Mouse (Mus musculus) liver, embryonic 12.5 days (tissue): Measurements from ENCODE around the gene St6gal1. TPM values are rescaled to one million over a fixed set of nuclear protein-coding genes. Genes with fewer than 3 reads are reported as not detected.

Source experiments
- ATAC-seq: fragments of 200-750 bp; cut with Nextera tagmentation; 2 replicates; pipeline ENCODE4 v1.8.0; 2017; ENCODE audit warnings: moderate number of reproducible peaks, mild to moderate bottlenecking, moderate library complexity
- H3K27ac ChIP-seq: fragments of 300-500 bp; sonication (generic); 2 replicates; pipeline ENCODE4 v1.5.1; 2016; ENCODE audit warnings: mild to moderate bottlenecking
- H3K27me3 ChIP-seq: fragments of 300-500 bp; sonication (generic); replicated peaks from 2 replicates; pipeline ENCODE4 v1.6.1; 2016; ENCODE audit warnings: mild to moderate bottlenecking, moderate library complexity
- H3K36me3 ChIP-seq: fragments of 300-500 bp; sonication (generic); 2 replicates; pipeline ENCODE4 v1.6.1; 2016; ENCODE audit warnings: mild to moderate bottlenecking, moderate library complexity
- H3K4me1 ChIP-seq: fragments of 300-500 bp; sonication (generic); 2 replicates; pipeline ENCODE4 v1.6.1; 2016
- H3K4me2 ChIP-seq: fragments of 300-500 bp; sonication (generic); 2 replicates; pipeline ENCODE4 v1.6.1; 2016; ENCODE audit warnings: mild to moderate bottlenecking, moderate library complexity
- H3K4me3 ChIP-seq: fragments of 300-500 bp; sonication (generic); 2 replicates; pipeline ENCODE4 v1.5.1; 2016; ENCODE audit warnings: mild to moderate bottlenecking, moderate library complexity
- H3K9ac ChIP-seq: fragments of 300-500 bp; sonication (generic); 2 replicates; pipeline ENCODE4 v1.6.1; 2016; ENCODE audit warnings: mild to moderate bottlenecking, moderate library complexity
- H3K9me3 ChIP-seq: fragments of 300-500 bp; sonication (generic); replicated peaks from 2 replicates; pipeline ENCODE4 v1.6.1; 2016; ENCODE audit warnings: mild to moderate bottlenecking, moderate library complexity
- WGBS: fragments of 180-500 bp; shearing (Covaris S2); methylation state at CpG from one replicate; pipeline ENCODE4 v1.1.7; 2016; ENCODE audit not compliant: insufficient replicate concordance; 5-methylcytosine and 5-hydroxymethylcytosine counted together
- polyA plus RNA-seq: library from polyadenylated mRNA; unstranded; fragments of >200 nt; fragmentation: Nextera tagmentation; extraction: Ambion mirVana; gene quantifications from 2 replicates; pipeline ENCODE4 v1.2.1, GENCODE M21; 2016

The St6gal1 gene
- polyA plus RNA-seq, 1 experiment from 2014 or later = 7.5 TPM

- H3K4me2 ChIP-seq = no peak overlapping the region
- WGBS = 51% methylated on average over 6 of the region's 6 CpGs
- H3K9ac ChIP-seq = no peak overlapping the region
- no peak overlapping the region for H3K4me3 ChIP-seq
- no peaks in the 10 kb centered on the region for H3K36me3 ChIP-seq
- no peaks in the 10 kb centered on the region for H3K27me3 ChIP-seq
- peaks cover 11% of the 10 kb centered on the region; the same call in 1 of the 2 replicates for H3K4me1 ChIP-seq
- no peak for ATAC-seq
- no peaks in the 10 kb centered on the region for H3K9me3 ChIP-seq
- no peak overlapping the region for H3K27ac ChIP-seq
These were observed 15.0 kb downstream of the St6gal1 start for GRCm38 (mm10) chr16:23239583-23239982.

GRCm38 (mm10) chr16:23240049-23240949, 15.8 kb downstream of the St6gal1 start:
- H3K9ac ChIP-seq = no peak overlapping the region
- H3K4me2 ChIP-seq = no peak overlapping the region
- no peak overlapping the region for H3K4me3 ChIP-seq
- 48% methylated on average over 13 of the region's 13 CpGs for WGBS
- H3K4me1 ChIP-seq = peaks cover 11% of the 10 kb centered on the region; the same call in 1 of the 2 replicates
- no peaks in the 10 kb centered on the region for H3K27me3 ChIP-seq
- ATAC-seq = no peak
- H3K9me3 ChIP-seq = no peaks in the 10 kb centered on the region
- H3K27ac ChIP-seq = peak overlapping the region; percentile 38; the same call in 1 of the 2 replicates
- H3K36me3 ChIP-seq = no peaks in the 10 kb centered on the region

- Histone ChIP-seq H3K4me2 (no peak overlapping the region), H3K27ac (no peak overlapping the region), H3K4me3 (no peak overlapping the region), H3K9ac (no peak overlapping the region), H3K9me3 (no peaks in the 10 kb centered on the region), H3K4me1 (peaks cover 11% of the 10 kb centered on the region; the same call in 1 of the 2 replicates), H3K27me3 (no peaks in the 10 kb centered on the region), H3K36me3 (no peaks in the 10 kb centered on the region)
- WGBS = 56% methylated on average over 5 of the region's 5 CpGs
- no peak for ATAC-seq
These were observed 16.4 kb downstream of the St6gal1 start for GRCm38 (mm10) chr16:23240950-23241259.

GRCm38 (mm10) chr16:23243726-23244425, 19.3 kb downstream of the St6gal1 start:
- Histone ChIP-seq H3K4me1 (peaks cover 11% of the 10 kb centered on the region; the same call in 1 of the 2 replicates), H3K9me3 (no peaks in the 10 kb centered on the region), H3K36me3 (no peaks in the 10 kb centered on the region), H3K27me3 (no peaks in the 10 kb centered on the region), H3K9ac (no peak overlapping the region), H3K27ac (no peak overlapping the region), H3K4me3 (no peak overlapping the region), H3K4me2 (no peak overlapping the region)
- WGBS = 71% methylated on average over 5 of the region's 5 CpGs
- ATAC-seq = no peak

GRCm38 (mm10) chr16:23244486-23244885, 19.9 kb downstream of the St6gal1 start:
- Histone ChIP-seq H3K9ac (no peak overlapping the region), H3K4me3 (no peak overlapping the region), H3K36me3 (no peaks in the 10 kb centered on the region), H3K27ac (no peak overlapping the region), H3K27me3 (no peaks in the 10 kb centered on the region), H3K4me2 (no peak overlapping the region), H3K9me3 (no peaks in the 10 kb centered on the region), H3K4me1 (peaks cover 9% of the 10 kb centered on the region; the same call in 1 of the 2 replicates)
- ATAC-seq = no peak
- WGBS = 78% methylated on average over 7 of the region's 7 CpGs

- Histone ChIP-seq H3K4me1 (no peaks in the 10 kb centered on the region), H3K4me3 (no peak overlapping the region), H3K4me2 (no peak overlapping the region), H3K36me3 (no peaks in the 10 kb centered on the region), H3K9ac (no peak overlapping the region), H3K27me3 (peaks cover 19% of the 10 kb centered on the region), H3K27ac (no peak overlapping the region), H3K9me3 (no peaks in the 10 kb centered on the region)
- ATAC-seq = no peak
- WGBS = 49% methylated on average over 4 of the region's 4 CpGs
These were observed 24.7 kb downstream of the St6gal1 start for GRCm38 (mm10) chr16:23249285-23249684.

- 63% methylated on average over 6 of the region's 6 CpGs for WGBS
- H3K36me3 ChIP-seq = no peaks in the 10 kb centered on the region
These were observed 25.2 kb downstream of the St6gal1 start for GRCm38 (mm10) chr16:23249762-23250161.

GRCm38 (mm10) chr16:23250556-23251444, 26.3 kb downstream of the St6gal1 start:
- no peak overlapping the region for H3K4me2 ChIP-seq
- no peak for ATAC-seq

More at GRCm38 (mm10) chr16:23249762-23250161, 25.2 kb downstream of the St6gal1 start:
- Histone ChIP-seq H3K27ac (no peak overlapping the region), H3K4me2 (no peak overlapping the region), H3K9me3 (no peaks in the 10 kb centered on the region), H3K9ac (no peak overlapping the region), H3K4me1 (no peaks in the 10 kb centered on the region), H3K27me3 (peaks cover 19% of the 10 kb centered on the region), H3K4me3 (no peak overlapping the region)
- ATAC-seq = no peak

GRCm38 (mm10) chr16:23251445-23251773, 26.9 kb downstream of the St6gal1 start:
- ATAC-seq = no peak
- H3K4me2 ChIP-seq = no peak overlapping the region
- no peak overlapping the region for H3K27ac ChIP-seq
- H3K9ac ChIP-seq = no peak overlapping the region
- no peaks in the 10 kb centered on the region for H3K9me3 ChIP-seq
- WGBS = 56% methylated on average over 2 of the region's 2 CpGs
- no peak overlapping the region for H3K4me3 ChIP-seq
- peaks cover 21% of the 10 kb centered on the region for H3K27me3 ChIP-seq
- H3K4me1 ChIP-seq = no peaks in the 10 kb centered on the region
- no peaks in the 10 kb centered on the region for H3K36me3 ChIP-seq

More at GRCm38 (mm10) chr16:23250556-23251444, 26.3 kb downstream of the St6gal1 start:
- H3K36me3 ChIP-seq = no peaks in the 10 kb centered on the region
- H3K4me3 ChIP-seq = no peak overlapping the region
- H3K4me1 ChIP-seq = no peaks in the 10 kb centered on the region
- 42% methylated on average over 15 of the region's 15 CpGs for WGBS
- peaks cover 19% of the 10 kb centered on the region for H3K27me3 ChIP-seq
- H3K9ac ChIP-seq = no peak overlapping the region
- H3K9me3 ChIP-seq = no peaks in the 10 kb centered on the region
- H3K27ac ChIP-seq = no peak overlapping the region

GRCm38 (mm10) chr16:23253620-23254019, 29.1 kb downstream of the St6gal1 start:
- Histone ChIP-seq H3K9ac (no peak overlapping the region), H3K9me3 (no peaks in the 10 kb centered on the region), H3K4me3 (no peak overlapping the region), H3K27me3 (peaks cover 43% of the 10 kb centered on the region), H3K36me3 (no peaks in the 10 kb centered on the region), H3K27ac (no peak overlapping the region), H3K4me1 (no peaks in the 10 kb centered on the region), H3K4me2 (no peak overlapping the region)
- 51% methylated on average over 6 of the region's 6 CpGs for WGBS
- no peak for ATAC-seq

GRCm38 (mm10) chr16:23254062-23254461, 29.5 kb downstream of the St6gal1 start:
- H3K4me2 ChIP-seq = no peak overlapping the region
- no peak overlapping the region for H3K27ac ChIP-seq
- no peak for ATAC-seq
- H3K27me3 ChIP-seq = peaks cover 48% of the 10 kb centered on the region
- WGBS = 49% methylated on average over 1 of the region's 1 CpGs
- H3K4me3 ChIP-seq = no peak overlapping the region
- no peaks in the 10 kb centered on the region for H3K36me3 ChIP-seq
- no peaks in the 10 kb centered on the region for H3K4me1 ChIP-seq
- H3K9ac ChIP-seq = no peak overlapping the region
- no peaks in the 10 kb centered on the region for H3K9me3 ChIP-seq
